In the genomic region with DNA sequence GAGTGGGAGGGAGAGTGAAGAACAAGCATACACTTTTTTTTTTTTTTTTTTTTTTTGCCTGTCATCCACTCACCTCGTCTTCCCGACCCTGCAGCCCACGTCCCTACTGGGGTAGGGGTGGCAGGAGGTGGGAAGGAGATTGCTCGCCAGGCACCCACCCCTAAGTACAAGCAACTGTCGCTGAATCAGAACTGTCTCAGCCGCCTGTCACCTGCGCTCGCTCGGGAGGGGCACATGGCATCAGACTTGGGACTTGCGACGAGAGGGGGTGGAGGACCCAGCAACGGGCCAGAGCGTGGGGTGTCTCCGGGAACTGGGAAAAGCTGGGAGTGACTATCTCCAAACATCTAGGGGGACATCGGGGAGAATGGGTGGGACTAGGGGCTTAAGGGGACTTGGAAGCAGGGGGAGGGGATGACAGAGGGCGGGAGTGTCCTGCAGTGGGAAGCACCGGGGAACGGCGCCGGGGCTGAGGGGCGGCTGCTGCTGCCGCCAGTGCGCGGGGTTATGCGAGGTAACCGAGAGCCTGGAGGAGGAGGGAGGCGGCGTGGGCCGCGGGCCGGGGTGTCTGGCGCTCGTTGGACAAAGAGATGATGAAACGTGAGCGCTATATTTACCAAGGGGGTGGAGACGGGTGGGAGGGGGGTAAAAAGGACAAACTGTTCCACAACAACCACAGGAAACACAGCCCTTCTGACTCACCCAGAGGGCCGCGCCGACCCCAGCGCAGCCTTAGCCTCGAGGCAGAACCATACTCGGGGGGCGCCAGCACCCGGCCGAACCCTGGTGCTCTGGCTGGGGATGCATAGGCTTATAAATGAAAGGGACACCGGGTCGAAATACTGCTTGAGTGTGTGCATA, we compare ENCODE assay signal across 7 mouse cellular contexts. TPM values are rescaled to one million over a fixed set of nuclear protein-coding genes. Genes with fewer than 3 reads are reported as not detected.
DNase-seq lines count a peak whose midpoint lies in the region; ATAC-seq lines count a peak whose summit lies in the region.

No protein-coding gene starts in this region.

- H3K36me3 ChIP-seq in intestine, embryonic 16.5 days (ENCODE audit: control insufficient read depth, insufficient read depth, low read length), result no peaks in the 10 kb centered on the region
- H3K36me3 ChIP-seq in limb, embryonic 10.5 days, result no peaks in the 10 kb centered on the region
- no peaks in the 10 kb centered on the region for H3K36me3 ChIP-seq in midbrain, embryonic 11.5 days (ENCODE audit: control insufficient read depth, insufficient read depth, low read length)

- peak; percentile 38 for ATAC-seq in intestine, embryonic 16.5 days
- ATAC-seq in midbrain, embryonic 11.5 days (ENCODE audit: low FRiP score), result peak; percentile 60

- peak overlapping the region; percentile 81; the same call in 1 of the 2 replicates for H3K27ac ChIP-seq in intestine, embryonic 16.5 days (ENCODE audit: low read length)
- peak overlapping the region; percentile 73 for H3K27ac ChIP-seq in limb, embryonic 10.5 days
- H3K27ac ChIP-seq in midbrain, embryonic 11.5 days (ENCODE audit: low read depth, low read length), result no peak overlapping the region

- peak overlapping the region; percentile 91 for H3K4me2 ChIP-seq in intestine, embryonic 16.5 days (ENCODE audit: low read depth, low read length)
- peak overlapping the region; percentile 85 for H3K4me2 ChIP-seq in midbrain, embryonic 11.5 days

- no peaks in the 10 kb centered on the region for H3K9me3 ChIP-seq in intestine, embryonic 16.5 days (ENCODE audit: control insufficient read depth, low read length)
- H3K9me3 ChIP-seq in limb, embryonic 10.5 days (replicated peaks), result no peaks in the 10 kb centered on the region
- H3K9me3 ChIP-seq in midbrain, embryonic 11.5 days (ENCODE audit: control insufficient read depth, low read length), result no peaks in the 10 kb centered on the region

- peak overlapping the region; percentile 71 for H3K9ac ChIP-seq in intestine, embryonic 16.5 days (ENCODE audit: low read depth, low read length)
- H3K9ac ChIP-seq in midbrain, embryonic 11.5 days (ENCODE audit: low read length), result peak overlapping the region; percentile 52

- H3K4me3 ChIP-seq in intestine, embryonic 16.5 days (ENCODE audit: low read length), result peak overlapping the region; percentile 51
- H3K4me3 ChIP-seq in limb, embryonic 10.5 days, result peak overlapping the region; percentile 54
- peak overlapping the region; percentile 37 for H3K4me3 ChIP-seq in midbrain, embryonic 11.5 days (ENCODE audit: low read depth, low read length)

- intact Hi-C loops in gastrocnemius, postnatal 36 days (cut with DNase I), result loop anchor here (1.0 to 5.0 kb wide), 5 partner anchors 42 to 218 kb away; no protein-coding TSS in a partner anchor

- H3K4me1 ChIP-seq in intestine, embryonic 16.5 days (ENCODE audit: control insufficient read depth, insufficient read depth, low read length), result peaks cover 31% of the 10 kb centered on the region
- peaks cover 42% of the 10 kb centered on the region for H3K4me1 ChIP-seq in limb, embryonic 10.5 days
- peaks cover 21% of the 10 kb centered on the region for H3K4me1 ChIP-seq in midbrain, embryonic 11.5 days (ENCODE audit: control insufficient read depth, insufficient read depth, low read length)

- DNase-seq in adrenal gland, adult 2 months, result peak; percentile 95
- DNase-seq in embryo, embryonic 9.5 days (ENCODE audit: extremely low spot score), result peak; percentile 63
- peak; percentile 90 to 95 for DNase-seq in gastrocnemius, postnatal 36 days
- peak; percentile 65 for DNase-seq in limb, embryonic 10.5 days (ENCODE audit: low spot score)
- DNase-seq in midbrain, embryonic 11.5 days (ENCODE audit: low spot score, missing footprints), result peak; percentile 95
- peak; percentile 71 for DNase-seq in right cerebral cortex, postnatal 4 days

- WGBS in intestine, embryonic 16.5 days, result 2% methylated on average over 47 of the region's 47 CpGs
- under 1% methylated on average over 46 of the region's 47 CpGs for WGBS in limb, embryonic 10.5 days
- under 1% methylated on average over 43 of the region's 47 CpGs for WGBS in midbrain, embryonic 11.5 days

- no peaks in the 10 kb centered on the region for H3K27me3 ChIP-seq in intestine, embryonic 16.5 days (replicated peaks; ENCODE audit: control insufficient read depth, insufficient read depth, low read length)
- peaks cover 85% of the 10 kb centered on the region for H3K27me3 ChIP-seq in limb, embryonic 10.5 days (ENCODE audit: low read depth, poor library complexity, severe bottlenecking)
- H3K27me3 ChIP-seq in midbrain, embryonic 11.5 days (ENCODE audit: control insufficient read depth, insufficient read depth, low read length), result peaks cover 29% of the 10 kb centered on the region

RNA-seq across cellular contexts. Expression of a gene that starts 6.4 kb away (rescaled TPM):
- total RNA-seq in adrenal gland, adult 2 months (2021), result 10 to 100 TPM; 75.8 to 85.6 TPM
- polyA plus RNA-seq in adrenal gland, adult 2 months (2012; rRNA removed), result 64.4 and 66.5 TPM in 2 replicates
- 100 to 1,000 TPM; 115 to 151 TPM for total RNA-seq in gastrocnemius, postnatal 36 days (2021)
- 3.3 and 4.0 TPM in 2 replicates for polyA plus RNA-seq in intestine, embryonic 16.5 days (2015; fragmentation: Nextera tagmentation; extraction: Ambion mirVana)
- 0.74 and 1.3 TPM in 2 replicates for polyA plus RNA-seq in limb, embryonic 10.5 days (2016; fragmentation: Nextera tagmentation; extraction: Ambion mirVana)
- polyA plus RNA-seq in midbrain, embryonic 11.5 days (2014; fragmentation: Nextera tagmentation; extraction: Ambion mirVana), result 0.69 and 0.96 TPM in 2 replicates

Comparison
In these comparisons a context has a peak if more than half of its experiments do, and no peak if none do; other contexts are left out.
1. RNA of a gene that starts 6.4 kb away (polyA plus RNA-seq): 64.4 to 66.5 TPM in adrenal gland, adult 2 months; 3.3 to 4.0 TPM in intestine, embryonic 16.5 days, 0.74 to 1.3 TPM in limb, embryonic 10.5 days and 0.69 to 0.96 TPM in midbrain, embryonic 11.5 days; every median in the first group is over 10 times any median in the second.
2. Peak in every context shown above with its lines, with median percentiles within 50 percentile points of each other: DNase-seq and H3K4me3 ChIP-seq.